Mouse (Mus musculus) cerebellum, adult 2 months (tissue): ENCODE results near the gene Cfap77.

Experiments used
- CTCF ChIP-seq: fragments of 200-500 bp; IDR thresholded peaks from 2 replicates; pipeline ENCODE4 v1.5.1; 2011; ENCODE audit warnings: low read depth, mild to moderate bottlenecking, control low read depth, low read length, moderate library complexity, borderline replicate concordance; ENCODE audit not compliant: insufficient read depth
- POLR2A ChIP-seq: fragments of 200-500 bp; IDR thresholded peaks from 2 replicates; pipeline ENCODE4 v1.6.1; 2011; ENCODE audit warnings: low read length, control low read depth, borderline replicate concordance; ENCODE audit not compliant: insufficient read depth

- no peak for TF ChIP-seq CTCF
- no peak for TF ChIP-seq POLR2A
Observed at GRCm38 (mm10) chr2:28946312-28946711, 108.6 kb downstream of the Cfap77 start.
